Mouse (Mus musculus) retina, postnatal 1 day (tissue): ENCODE measurements around the gene Lamp5.

Experiments used
- DNase-seq: peaks from one replicate; pipeline ENCODE4 v3.0.0-alpha.2; 2012

The Lamp5 gene

DNA sequence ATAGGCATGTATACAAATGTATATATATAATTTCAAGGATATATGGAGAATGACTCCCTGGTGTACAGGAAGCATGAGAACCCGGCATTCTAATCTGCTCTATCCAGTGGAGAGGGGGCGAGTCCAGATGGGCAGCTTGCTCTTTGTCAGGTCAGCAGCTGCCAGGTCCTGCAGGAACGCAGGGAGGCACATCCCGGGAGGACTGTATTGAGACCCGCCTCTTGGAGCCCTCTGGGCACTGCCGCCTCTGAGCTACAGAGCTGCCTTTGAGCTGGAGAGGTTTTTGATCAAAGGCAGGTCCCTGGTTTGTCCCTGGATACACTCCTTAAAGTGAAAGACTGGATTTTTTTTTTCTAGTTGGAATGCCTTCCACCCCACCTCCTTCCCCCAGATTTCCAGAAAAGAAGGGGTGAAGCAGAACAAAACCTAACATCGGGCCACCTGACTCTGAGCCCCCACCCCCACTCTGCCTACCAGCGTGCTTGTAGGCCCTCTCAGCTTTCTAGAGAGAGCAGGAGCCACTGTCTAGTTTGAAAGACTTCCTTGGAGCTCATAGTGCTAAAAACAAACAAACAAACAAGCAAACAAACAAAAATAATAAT is at the start of gene Lamp5:
Gene Lamp5, plus strand, starts transcription at position 552 of the 602 bp plus-strand sequence.
- DNase-seq, result peak; percentile 60

DNA sequence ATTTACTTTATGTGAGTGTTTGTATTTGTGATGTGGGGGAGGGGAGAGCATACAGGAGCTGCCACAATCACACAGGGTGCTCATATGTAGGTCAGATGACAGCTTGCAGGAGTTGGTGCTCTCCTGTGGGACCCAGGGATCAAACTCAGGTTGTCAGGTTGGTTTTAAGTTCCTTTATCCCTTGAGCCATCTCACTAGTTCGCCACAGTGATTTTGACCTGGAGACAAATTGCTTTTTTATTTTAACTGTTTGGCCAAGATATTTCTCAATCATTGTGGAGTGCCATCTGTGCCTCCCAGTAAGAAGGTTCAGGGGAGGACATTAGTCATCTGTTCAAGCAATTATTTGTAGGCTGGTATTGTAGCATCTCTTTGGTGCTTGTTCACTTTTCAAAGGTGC is 48.2 kb upstream of the Lamp5 start:
- DNase-seq, result no peak

- DNase-seq, result no peak
Measured at GRCm38 (mm10) chr2:136006280-136006679, 45.8 kb upstream of the Lamp5 start.

DNA sequence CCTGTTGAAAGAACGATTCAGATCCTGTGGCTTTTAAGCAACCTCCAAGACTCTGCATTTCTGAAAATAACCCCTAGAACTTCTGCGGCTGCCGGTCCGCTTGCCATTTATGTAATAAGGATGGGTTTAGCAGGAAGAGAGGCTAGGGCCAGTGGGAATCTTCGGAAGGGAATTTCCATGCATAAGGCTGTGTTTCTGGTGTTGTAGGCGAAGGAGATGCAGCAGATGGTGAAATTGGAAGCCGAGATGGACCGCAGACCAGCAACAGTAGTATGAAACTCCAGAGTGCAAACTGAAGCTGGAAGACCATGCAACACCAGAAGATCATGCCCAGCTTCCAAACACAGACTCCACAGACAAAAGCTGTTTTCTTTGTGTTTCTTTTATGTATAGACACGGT is 39.3 kb upstream of the Lamp5 start:
- no peak for DNase-seq

DNA sequence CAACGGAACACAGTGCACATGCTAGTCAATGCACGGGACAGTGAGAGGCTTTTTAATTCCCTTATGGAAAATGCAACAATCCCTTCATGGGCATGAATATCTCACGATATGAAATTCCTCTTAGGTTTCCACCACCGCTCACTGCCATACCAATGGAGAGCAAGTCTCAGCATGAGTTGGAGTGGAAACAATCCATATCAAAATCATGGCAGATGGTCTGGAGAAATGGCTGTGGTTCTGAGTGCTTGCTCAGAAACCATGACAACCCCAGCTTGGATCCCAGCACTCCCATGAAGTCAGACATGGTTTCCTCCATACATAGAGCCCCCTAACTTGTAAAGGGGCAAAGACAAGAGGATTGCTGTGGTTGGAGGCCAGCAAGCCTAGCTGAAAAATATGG is 3.6 kb upstream of the Lamp5 start:
- no peak for DNase-seq

- DNase-seq, result peak; percentile 41
Measured at GRCm38 (mm10) chr2:136050793-136051615, 1.0 kb upstream of the Lamp5 start.

- peak; percentile 52 for DNase-seq
Measured at GRCm38 (mm10) chr2:136057861-136058331, 5.9 kb downstream of the Lamp5 start.

- DNase-seq, result peak; percentile 12
Measured at GRCm38 (mm10) chr2:136058398-136058797, 6.4 kb downstream of the Lamp5 start.

DNA sequence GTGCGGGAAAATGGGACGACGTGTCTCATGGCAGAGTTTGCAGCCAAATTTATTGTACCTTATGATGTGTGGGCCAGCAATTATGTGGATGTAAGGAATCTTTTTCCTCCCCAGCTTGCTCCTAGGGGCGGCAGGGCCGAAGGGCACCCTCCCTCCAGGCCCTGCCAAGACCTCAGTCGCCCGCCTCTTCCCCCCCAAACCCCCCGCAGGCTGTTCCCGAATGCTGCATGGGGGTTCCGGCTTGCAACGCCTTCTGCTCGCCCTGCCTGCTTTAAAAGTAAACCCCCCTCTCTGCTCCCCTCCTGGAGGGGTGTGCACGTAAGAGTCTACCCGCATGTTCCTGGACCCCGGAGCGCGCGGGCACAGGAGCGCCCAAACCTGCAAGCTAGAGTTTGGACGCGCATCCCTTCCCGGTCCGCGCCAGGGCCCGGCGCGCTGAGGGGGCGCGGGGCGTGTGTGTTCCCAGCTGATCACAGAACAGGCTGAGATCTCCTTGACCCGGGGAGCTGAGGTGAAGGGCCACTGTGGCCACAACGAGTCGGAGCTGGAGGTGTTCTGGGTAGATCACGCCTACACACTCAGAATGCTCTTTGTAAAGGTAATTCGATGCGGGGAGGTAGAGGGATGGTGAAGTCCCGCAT is 7.1 kb downstream of the Lamp5 start:
- DNase-seq, result peak; percentile 26

- DNase-seq, result no peak
Measured at GRCm38 (mm10) chr2:136064356-136064755, 12.3 kb downstream of the Lamp5 start.

GRCm38 (mm10) chr2:136095978-136096377 is 43.9 kb downstream of the Lamp5 start:
- DNase-seq, result no peak

GRCm38 (mm10) chr2:136097143-136097542 is 45.1 kb downstream of the Lamp5 start:
- no peak for DNase-seq

DNA sequence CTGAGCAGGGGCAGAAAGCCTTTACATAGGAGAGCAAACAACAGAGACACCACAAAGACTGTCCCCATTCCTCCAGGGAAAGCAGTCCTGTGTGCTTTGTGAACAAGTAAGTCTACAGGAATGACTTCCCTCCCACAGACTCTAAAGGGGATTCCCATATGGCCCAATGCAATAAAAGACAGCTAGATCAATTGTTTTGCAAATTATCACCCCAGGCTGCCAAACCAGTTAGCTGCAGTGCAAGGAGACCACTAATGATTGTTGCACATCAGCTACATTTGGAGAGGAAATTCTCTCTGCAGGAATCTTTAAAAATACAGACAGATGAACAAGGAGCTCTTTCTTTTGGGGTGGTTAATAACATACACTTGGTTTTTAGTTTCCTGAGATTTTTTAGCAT is 55.6 kb downstream of the Lamp5 start:
- peak; percentile 37 for DNase-seq

- peak; percentile 71 for DNase-seq
Measured at GRCm38 (mm10) chr2:136108124-136109037, 56.3 kb downstream of the Lamp5 start.

- no peak for DNase-seq
Measured at GRCm38 (mm10) chr2:136109038-136109363, 57.0 kb downstream of the Lamp5 start.

DNA sequence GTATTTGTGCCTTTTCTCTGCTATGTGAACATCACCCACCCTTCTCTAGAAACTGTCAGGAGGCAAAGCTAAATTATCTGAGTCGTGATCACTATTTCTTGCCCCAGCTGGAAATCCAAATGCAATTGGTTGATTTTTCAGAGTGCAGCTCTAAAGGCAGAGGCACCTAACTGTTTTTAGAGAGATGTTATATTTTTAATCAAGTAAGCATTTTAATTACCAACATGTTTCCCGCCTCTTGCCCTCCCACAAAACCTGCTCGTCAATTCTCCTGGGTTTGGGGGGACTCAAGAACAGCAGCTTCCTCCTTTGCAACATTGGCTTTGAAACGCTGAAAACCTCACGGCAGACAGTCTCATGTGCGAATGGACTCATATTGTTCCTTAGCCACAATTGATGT is 61.3 kb downstream of the Lamp5 start:
- no peak for DNase-seq

DNA sequence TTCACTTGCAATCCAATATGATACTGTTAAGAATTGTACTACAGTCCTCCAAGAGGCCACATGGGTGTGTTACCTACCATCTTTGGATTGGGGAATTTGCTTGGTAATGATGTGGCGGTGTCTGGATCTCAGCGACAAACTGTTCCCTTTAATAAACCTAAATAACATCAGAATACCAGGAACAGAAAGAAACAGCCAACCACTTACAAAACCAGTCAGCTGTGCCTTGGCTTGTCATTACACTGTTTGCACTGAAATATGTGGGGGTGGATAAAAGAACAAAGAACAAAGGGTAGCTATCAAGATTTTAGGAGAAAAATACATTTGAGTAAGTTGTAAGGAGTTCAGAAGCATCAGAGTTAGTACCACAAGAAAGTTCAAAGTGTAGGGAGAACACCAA is 66.0 kb downstream of the Lamp5 start:
- DNase-seq, result no peak
